Mouse (Mus musculus): ENCODE results near the gene Ap4s1. TPM values are rescaled to one million over a fixed set of nuclear protein-coding genes. Genes with fewer than 3 reads are reported as not detected.

Gene Ap4s1
- polyA plus RNA-seq, 1 experiment from 2014 or later, result 51.6 TPM

DNA sequence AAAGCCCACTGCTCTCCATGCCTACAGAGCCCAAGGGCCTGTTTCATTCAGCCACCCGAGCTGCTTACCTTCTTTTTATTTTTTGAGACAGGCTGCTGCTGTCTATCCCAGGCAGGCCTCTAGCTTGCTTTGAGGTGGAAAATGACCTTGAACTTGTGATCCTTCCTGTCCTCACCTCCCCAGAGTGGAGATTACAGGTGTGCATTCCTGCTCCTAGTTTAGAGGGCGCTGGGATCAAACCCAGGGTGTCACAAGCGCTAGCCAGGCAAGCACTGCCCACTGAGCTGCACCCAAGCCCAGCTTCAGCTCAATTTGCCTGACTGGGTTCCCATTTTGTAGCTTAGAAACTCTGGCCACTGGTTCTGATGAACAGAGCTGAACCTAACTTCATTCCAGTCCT is 45.5 kb downstream of the Ap4s1 start:
- Histone ChIP-seq H3K9me3 (replicated peaks; ENCODE audit: control insufficient read depth, low read length) (no peaks in the 10 kb centered on the region), H3K4me2 (ENCODE audit: low read length) (no peak overlapping the region), H3K4me1 (ENCODE audit: control insufficient read depth, insufficient read depth, low read length) (no peaks in the 10 kb centered on the region), H3K27ac (ENCODE audit: low read depth, low read length) (no peak overlapping the region), H3K36me3 (ENCODE audit: control insufficient read depth, insufficient read depth, low read length) (no peaks in the 10 kb centered on the region), H3K4me3 (ENCODE audit: low read depth, low read length) (no peak overlapping the region), H3K27me3 (replicated peaks; ENCODE audit: control insufficient read depth, insufficient read depth, low read length) (no peaks in the 10 kb centered on the region), H3K9ac (ENCODE audit: low read length) (no peak overlapping the region)
- WGBS, result 42% methylated on average over 3 of the region's 3 CpGs
- DNase-seq (ENCODE audit: low spot score), result no peak
- ATAC-seq, result 0 out of 2 replicates have a peak, but pooled peaks have one; percentile 9

DNA sequence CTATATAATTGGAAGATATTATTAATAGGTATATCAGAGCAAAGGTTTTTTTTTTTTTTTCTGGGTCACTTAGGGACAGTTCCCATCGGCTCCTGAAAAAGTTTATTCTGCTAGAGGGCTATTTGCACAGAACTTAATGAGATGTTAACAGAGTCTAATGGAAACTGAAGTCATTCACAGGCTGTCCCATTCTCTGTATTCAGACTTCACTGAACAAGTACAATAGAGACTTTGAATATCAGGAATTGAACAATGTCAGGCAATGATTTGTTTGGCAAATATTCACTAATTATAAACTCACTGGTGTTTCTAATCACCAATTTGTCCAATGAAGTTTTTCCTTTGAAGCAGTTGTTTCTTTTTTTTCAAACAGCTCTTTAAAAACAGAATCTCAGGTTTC is 46.0 kb downstream of the Ap4s1 start:
- Histone ChIP-seq H3K4me1 (ENCODE audit: control insufficient read depth, insufficient read depth, low read length) (no peaks in the 10 kb centered on the region), H3K9ac (ENCODE audit: low read length) (no peak overlapping the region), H3K4me3 (ENCODE audit: low read depth, low read length) (no peak overlapping the region), H3K9me3 (replicated peaks; ENCODE audit: control insufficient read depth, low read length) (no peaks in the 10 kb centered on the region), H3K27ac (ENCODE audit: low read depth, low read length) (no peak overlapping the region), H3K27me3 (replicated peaks; ENCODE audit: control insufficient read depth, insufficient read depth, low read length) (no peaks in the 10 kb centered on the region), H3K4me2 (ENCODE audit: low read length) (no peak overlapping the region), H3K36me3 (ENCODE audit: control insufficient read depth, insufficient read depth, low read length) (0 out of 2 replicates have a peak, but pooled peaks cover 2% of the 10 kb centered on the region)
- 3% methylated on average over 1 of the region's 1 CpGs for WGBS
- DNase-seq (ENCODE audit: low spot score) (peak; percentile 77), ATAC-seq (peak; percentile 75)

DNA sequence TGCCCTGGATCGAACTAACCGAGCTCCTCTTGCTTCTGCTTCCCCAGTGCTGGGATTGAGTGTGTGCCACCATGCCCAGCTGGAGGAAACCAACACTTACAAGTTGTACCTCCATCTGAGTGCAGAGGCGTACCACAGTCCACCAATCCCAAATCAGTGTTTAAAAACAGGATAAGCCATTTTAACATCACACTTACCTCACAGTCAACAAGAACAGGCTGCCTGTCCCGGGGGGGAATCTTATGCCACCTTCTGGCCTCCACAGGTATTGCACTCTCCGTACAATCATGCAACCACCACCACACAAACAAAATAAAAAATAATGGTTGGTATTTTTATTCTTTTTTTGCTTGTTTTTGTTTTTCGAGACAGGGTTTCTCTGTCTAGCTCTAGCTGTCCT is 50.9 kb downstream of the Ap4s1 start:
- Histone ChIP-seq H3K27ac (ENCODE audit: low read depth, low read length) (no peak overlapping the region), H3K4me2 (ENCODE audit: low read length) (no peak overlapping the region), H3K9ac (ENCODE audit: low read length) (no peak overlapping the region), H3K4me1 (ENCODE audit: control insufficient read depth, insufficient read depth, low read length) (no peaks in the 10 kb centered on the region), H3K9me3 (replicated peaks; ENCODE audit: control insufficient read depth, low read length) (no peaks in the 10 kb centered on the region), H3K36me3 (ENCODE audit: control insufficient read depth, insufficient read depth, low read length) (peaks cover 40% of the 10 kb centered on the region), H3K27me3 (replicated peaks; ENCODE audit: control insufficient read depth, insufficient read depth, low read length) (no peaks in the 10 kb centered on the region), H3K4me3 (ENCODE audit: low read depth, low read length) (no peak overlapping the region)
- DNase-seq (ENCODE audit: low spot score) (peak; percentile 22), ATAC-seq (no peak)
- WGBS, result 81% methylated on average over 6 of the region's 6 CpGs

DNA sequence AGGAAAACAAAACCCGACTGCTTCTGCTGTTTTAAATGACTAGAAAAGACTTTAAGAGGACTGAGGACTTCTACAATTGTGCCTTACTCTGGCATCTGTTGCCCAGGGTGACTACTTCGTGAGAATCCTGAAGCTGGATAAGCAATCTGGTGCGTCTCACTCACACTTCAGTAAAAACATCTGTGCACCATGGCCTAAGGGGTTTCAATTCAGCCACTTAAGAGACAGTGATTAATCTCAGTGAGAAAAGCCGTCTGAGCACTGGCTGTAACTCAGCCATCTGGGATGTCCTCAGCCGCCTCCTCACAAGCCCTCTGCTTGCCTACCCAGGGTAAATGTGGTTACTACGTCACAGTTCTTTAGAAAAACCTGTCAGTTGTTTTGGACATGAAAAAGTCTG is 54.1 kb downstream of the Ap4s1 start:
- DNase-seq (ENCODE audit: low spot score), result peak; percentile 18

DNA sequence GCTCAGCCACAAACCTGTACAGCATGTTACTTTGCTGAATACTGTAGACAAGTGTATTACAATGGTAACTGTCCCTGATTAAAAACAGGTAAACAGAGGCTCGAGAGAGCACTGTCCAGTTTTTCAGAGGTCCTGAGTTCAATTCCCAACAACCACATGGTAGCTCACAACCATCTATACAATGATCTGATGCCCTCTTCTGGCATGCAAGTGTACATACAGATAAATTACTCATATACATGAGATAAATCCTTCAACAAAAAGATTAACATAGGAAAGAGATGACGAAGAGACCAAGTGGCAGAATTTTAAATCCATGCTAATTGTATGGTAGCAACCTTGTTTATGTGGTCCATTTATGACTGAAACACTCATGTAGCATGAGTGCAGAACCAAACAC is 56.5 kb downstream of the Ap4s1 start:
- Histone ChIP-seq H3K4me2 (ENCODE audit: low read length) (no peak overlapping the region), H3K9me3 (replicated peaks; ENCODE audit: control insufficient read depth, low read length) (no peaks in the 10 kb centered on the region)

More for the DNA sequence above, 54.1 kb downstream of the Ap4s1 start:
- H3K9me3 ChIP-seq (replicated peaks; ENCODE audit: control insufficient read depth, low read length), result no peaks in the 10 kb centered on the region
- H3K36me3 ChIP-seq (ENCODE audit: control insufficient read depth, insufficient read depth, low read length), result peaks cover 66% of the 10 kb centered on the region
- H3K27ac ChIP-seq (ENCODE audit: low read depth, low read length), result no peak overlapping the region
- WGBS, result 62% methylated on average over 6 of the region's 6 CpGs
- no peak overlapping the region for H3K4me3 ChIP-seq (ENCODE audit: low read depth, low read length)
- no peak for ATAC-seq
- no peaks in the 10 kb centered on the region for H3K4me1 ChIP-seq (ENCODE audit: control insufficient read depth, insufficient read depth, low read length)
- no peak overlapping the region for H3K4me2 ChIP-seq (ENCODE audit: low read length)
- H3K27me3 ChIP-seq (replicated peaks; ENCODE audit: control insufficient read depth, insufficient read depth, low read length), result no peaks in the 10 kb centered on the region
- no peak overlapping the region for H3K9ac ChIP-seq (ENCODE audit: low read length)

DNA sequence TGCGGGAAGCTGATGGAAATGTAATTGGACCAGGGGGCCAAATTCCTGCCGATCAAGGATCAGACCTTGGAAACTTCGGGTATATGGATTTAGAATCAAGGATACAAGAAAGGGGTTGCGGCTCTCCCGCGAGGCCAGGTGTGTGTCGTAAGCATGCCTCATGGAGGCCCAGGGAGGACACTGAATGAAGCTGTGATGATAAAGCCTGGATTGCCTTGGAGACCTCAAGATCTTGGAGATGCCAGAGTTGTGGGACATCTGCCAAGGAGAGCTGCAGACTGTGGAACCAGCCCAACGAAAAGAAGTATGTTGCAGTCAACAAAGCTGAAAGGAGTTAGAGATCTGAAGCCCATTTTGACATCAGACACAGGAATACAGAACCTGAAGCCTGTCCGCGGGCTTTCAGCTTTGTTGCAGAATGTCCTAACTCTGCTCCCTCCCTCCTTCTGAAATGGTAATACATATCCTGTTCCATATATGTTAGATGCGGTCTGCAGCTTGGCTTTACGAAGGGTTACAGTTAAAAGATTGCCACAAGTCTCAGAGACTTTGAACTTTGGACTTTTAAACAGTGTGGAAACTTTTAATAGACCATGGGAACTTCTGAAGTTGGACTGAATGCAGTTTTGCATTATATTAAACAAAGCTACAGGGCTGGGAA is 65.2 kb downstream of the Ap4s1 start:
- Histone ChIP-seq H3K27ac (ENCODE audit: low read depth, low read length) (no peak overlapping the region), H3K9ac (ENCODE audit: low read length) (no peak overlapping the region), H3K27me3 (replicated peaks; ENCODE audit: control insufficient read depth, insufficient read depth, low read length) (no peaks in the 10 kb centered on the region), H3K4me3 (ENCODE audit: low read depth, low read length) (no peak overlapping the region), H3K4me1 (ENCODE audit: control insufficient read depth, insufficient read depth, low read length) (no peaks in the 10 kb centered on the region), H3K9me3 (replicated peaks; ENCODE audit: control insufficient read depth, low read length) (no peaks in the 10 kb centered on the region), H3K4me2 (ENCODE audit: low read length) (no peak overlapping the region), H3K36me3 (ENCODE audit: control insufficient read depth, insufficient read depth, low read length) (peaks cover 82% of the 10 kb centered on the region)
- DNase-seq (ENCODE audit: low spot score), result no peak
- no peak for ATAC-seq
- 95% methylated on average over 12 of the region's 12 CpGs for WGBS

More for the DNA sequence above, 56.5 kb downstream of the Ap4s1 start:
- Histone ChIP-seq H3K4me1 (ENCODE audit: control insufficient read depth, insufficient read depth, low read length) (no peaks in the 10 kb centered on the region), H3K27ac (ENCODE audit: low read depth, low read length) (no peak overlapping the region), H3K36me3 (ENCODE audit: control insufficient read depth, insufficient read depth, low read length) (peaks cover 82% of the 10 kb centered on the region), H3K4me3 (ENCODE audit: low read depth, low read length) (no peak overlapping the region), H3K27me3 (replicated peaks; ENCODE audit: control insufficient read depth, insufficient read depth, low read length) (no peaks in the 10 kb centered on the region), H3K9ac (ENCODE audit: low read length) (no peak overlapping the region)
- DNase-seq (ENCODE audit: low spot score) (no peak), ATAC-seq (no peak)
- WGBS, result 85% methylated on average over 2 of the region's 2 CpGs

DNA sequence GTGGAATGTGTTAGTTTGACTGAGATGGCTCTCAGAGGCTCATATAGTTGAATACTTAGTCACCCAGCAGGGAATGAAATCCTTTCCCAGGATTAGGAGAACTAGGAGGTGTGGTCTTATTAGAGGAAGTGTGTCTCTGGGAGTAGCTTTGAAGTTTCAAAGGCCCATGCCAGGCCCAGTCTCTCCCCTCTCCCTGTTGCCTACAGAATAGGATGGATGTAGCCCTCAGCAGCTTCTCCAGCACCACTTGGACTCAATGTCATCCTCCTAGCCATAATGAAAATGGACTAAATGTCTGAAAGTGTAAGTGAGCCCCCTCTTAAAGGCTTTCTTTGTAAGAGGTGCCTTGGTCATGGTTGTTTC is 65.7 kb downstream of the Ap4s1 start:
- no peak for DNase-seq (ENCODE audit: low spot score)
- ATAC-seq, result no peak
- no peaks in the 10 kb centered on the region for H3K27me3 ChIP-seq (replicated peaks; ENCODE audit: control insufficient read depth, insufficient read depth, low read length)
- H3K9me3 ChIP-seq (replicated peaks; ENCODE audit: control insufficient read depth, low read length), result no peaks in the 10 kb centered on the region
- peaks cover 78% of the 10 kb centered on the region for H3K36me3 ChIP-seq (ENCODE audit: control insufficient read depth, insufficient read depth, low read length)
- no peak overlapping the region for H3K27ac ChIP-seq (ENCODE audit: low read depth, low read length)
- no peak overlapping the region for H3K4me3 ChIP-seq (ENCODE audit: low read depth, low read length)
- no peak overlapping the region for H3K4me2 ChIP-seq (ENCODE audit: low read length)
- no peak overlapping the region for H3K9ac ChIP-seq (ENCODE audit: low read length)
- no peaks in the 10 kb centered on the region for H3K4me1 ChIP-seq (ENCODE audit: control insufficient read depth, insufficient read depth, low read length)

DNA sequence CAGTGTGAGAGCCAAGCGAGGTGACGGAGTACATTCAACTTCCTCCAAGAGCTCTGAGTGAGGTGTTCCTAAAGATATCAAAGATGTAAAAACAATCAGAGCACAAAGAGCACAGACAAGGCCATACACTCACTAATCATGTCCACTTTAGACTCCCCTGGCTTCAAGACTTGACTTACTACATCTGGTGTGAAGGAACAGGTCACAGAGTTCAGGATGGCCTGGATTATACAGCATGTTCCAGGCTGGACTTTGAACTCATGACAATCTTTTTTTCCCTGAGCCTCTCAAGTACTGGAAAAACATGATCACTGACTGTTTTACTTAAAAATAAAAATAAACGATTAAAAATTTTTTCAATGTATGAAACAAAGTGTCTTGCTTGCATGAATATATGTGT is 68.5 kb downstream of the Ap4s1 start:
- no peak for DNase-seq (ENCODE audit: low spot score)
- no peak overlapping the region for H3K9ac ChIP-seq (ENCODE audit: low read length)
- H3K4me1 ChIP-seq (ENCODE audit: control insufficient read depth, insufficient read depth, low read length), result no peaks in the 10 kb centered on the region
- no peaks in the 10 kb centered on the region for H3K9me3 ChIP-seq (replicated peaks; ENCODE audit: control insufficient read depth, low read length)
- H3K4me3 ChIP-seq (ENCODE audit: low read depth, low read length), result no peak overlapping the region
- WGBS, result 95% methylated on average over 3 of the region's 3 CpGs
- no peak overlapping the region for H3K27ac ChIP-seq (ENCODE audit: low read depth, low read length)
- no peak for ATAC-seq
- no peaks in the 10 kb centered on the region for H3K27me3 ChIP-seq (replicated peaks; ENCODE audit: control insufficient read depth, insufficient read depth, low read length)
- no peak overlapping the region for H3K4me2 ChIP-seq (ENCODE audit: low read length)
- H3K36me3 ChIP-seq (ENCODE audit: control insufficient read depth, insufficient read depth, low read length), result peaks cover 79% of the 10 kb centered on the region

DNA sequence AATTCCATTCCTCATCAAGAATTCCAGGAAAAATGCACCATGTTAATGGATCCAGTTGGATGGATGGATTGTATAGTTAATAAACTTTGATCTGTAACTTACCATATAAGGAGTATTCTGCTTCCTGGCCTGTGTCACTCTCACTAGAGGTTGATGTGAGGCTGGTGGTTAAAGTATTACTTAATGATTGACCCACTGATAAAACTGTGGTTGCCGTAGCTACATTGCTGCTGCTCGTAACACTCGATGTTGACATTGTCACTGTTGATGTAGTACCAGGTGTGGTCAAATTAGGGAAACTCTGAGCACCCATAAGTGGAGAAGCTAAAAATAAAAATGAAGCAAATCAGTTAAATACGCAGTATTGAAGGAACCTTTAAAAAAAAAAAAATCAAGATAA is 76.6 kb downstream of the Ap4s1 start:
- Histone ChIP-seq H3K9ac (ENCODE audit: low read length) (no peak overlapping the region), H3K36me3 (ENCODE audit: control insufficient read depth, insufficient read depth, low read length) (peaks cover 63% of the 10 kb centered on the region), H3K4me2 (ENCODE audit: low read length) (no peak overlapping the region), H3K27ac (ENCODE audit: low read depth, low read length) (no peak overlapping the region), H3K4me1 (ENCODE audit: control insufficient read depth, insufficient read depth, low read length) (no peaks in the 10 kb centered on the region), H3K27me3 (replicated peaks; ENCODE audit: control insufficient read depth, insufficient read depth, low read length) (no peaks in the 10 kb centered on the region), H3K4me3 (ENCODE audit: low read depth, low read length) (no peak overlapping the region), H3K9me3 (replicated peaks; ENCODE audit: control insufficient read depth, low read length) (no peaks in the 10 kb centered on the region)
- ATAC-seq (no peak), DNase-seq (ENCODE audit: low spot score) (no peak)
- WGBS, result 93% methylated on average over 4 of the region's 4 CpGs
